In genomic region chr13:48625433-48626184, GRCm38 (mm10) we compare ENCODE assay signal across 8 mouse cellular contexts. TPM values are rescaled to one million over a fixed set of nuclear protein-coding genes. Genes with fewer than 3 reads are reported as not detected.
DNase-seq lines count a peak whose midpoint lies in the region; ATAC-seq and TF ChIP-seq lines count a peak whose summit lies in the region.

TSS of gene Ptpdc1 (minus strand) at chr13:48625664.

- H3K27me3 ChIP-seq in C2C12 (ENCODE audit: control insufficient read depth, insufficient read depth, insufficient read length) = no peaks in the 10 kb centered on the region
- peaks cover 33% of the 10 kb centered on the region for H3K27me3 ChIP-seq in erythroblast, embryonic 14.5 days (ENCODE audit: control insufficient read depth)
- peaks cover 6% of the 10 kb centered on the region; the same call in 1 of the 2 replicates for H3K27me3 ChIP-seq in heart, embryonic 10.5 days (ENCODE audit: insufficient read depth, poor library complexity, severe bottlenecking)
- H3K27me3 ChIP-seq in kidney, embryonic 14.5 days (ENCODE audit: control insufficient read depth, insufficient read depth, low read length) = no peaks in the 10 kb centered on the region
- no peaks in the 10 kb centered on the region for H3K27me3 ChIP-seq in limb, embryonic 14.5 days (ENCODE audit: control insufficient read depth, insufficient read depth, low read length)
- H3K27me3 ChIP-seq in midbrain, embryonic 16.5 days (ENCODE audit: control insufficient read depth, insufficient read depth, low read depth, low read length) = no peaks in the 10 kb centered on the region
- H3K27me3 ChIP-seq in spleen, adult 2 months (ENCODE audit: control insufficient read depth, insufficient read depth, low read length) = peaks cover 9% of the 10 kb centered on the region

- H3K79me2 ChIP-seq in C2C12 (ENCODE audit: control insufficient read depth, insufficient read depth) = no peaks in the 10 kb centered on the region

- peaks cover 2% of the 10 kb centered on the region for H3K79me3 ChIP-seq in C2C12 (ENCODE audit: low read depth)

- peak within 1 kb of the TSS; percentile 92 for H3K27ac ChIP-seq in heart, embryonic 10.5 days
- H3K27ac ChIP-seq in kidney, embryonic 14.5 days (ENCODE audit: low read depth, low read length) = peak within 1 kb of the TSS; percentile 61
- peak within 1 kb of the TSS; percentile 83 for H3K27ac ChIP-seq in limb, embryonic 14.5 days (replicated peaks; ENCODE audit: low read depth, low read length)
- H3K27ac ChIP-seq in midbrain, embryonic 16.5 days (ENCODE audit: low read length) = peak within 1 kb of the TSS; percentile 92
- peak within 1 kb of the TSS; percentile 23 for H3K27ac ChIP-seq in spleen, adult 2 months (ENCODE audit: insufficient read depth, low read length)

- peak; percentile 87 for DNase-seq in brain, embryonic 18.5 days (ENCODE audit: low read depth, low spot score)
- DNase-seq in heart, embryonic 10.5 days (ENCODE audit: low spot score) = peak; percentile 95
- peak; percentile 97 for DNase-seq in limb, embryonic 14.5 days (ENCODE audit: low spot score)
- peak; percentile 80 to 97 for DNase-seq in spleen, adult 2 months (ENCODE audit: low read depth in 1 of 2, low spot score in 2 of 2)

- H3K4me3 ChIP-seq in C2C12 (ENCODE audit: insufficient read depth, poor library complexity, severe bottlenecking) = peak within 1 kb of the TSS; percentile 40
- H3K4me3 ChIP-seq in erythroblast, embryonic 14.5 days (replicated peaks) = peak within 1 kb of the TSS; percentile 60
- peak within 1 kb of the TSS; percentile 79 for H3K4me3 ChIP-seq in heart, embryonic 10.5 days
- peak within 1 kb of the TSS; percentile 76 for H3K4me3 ChIP-seq in kidney, embryonic 14.5 days (ENCODE audit: low read length)
- peak within 1 kb of the TSS; percentile 78 for H3K4me3 ChIP-seq in limb, embryonic 14.5 days (replicated peaks; ENCODE audit: low read length)
- peak within 1 kb of the TSS; percentile 72 for H3K4me3 ChIP-seq in midbrain, embryonic 16.5 days (ENCODE audit: low read depth, low read length)
- H3K4me3 ChIP-seq in spleen, adult 2 months (ENCODE audit: extremely low read depth, insufficient read depth, insufficient read length) = peak within 1 kb of the TSS; percentile 76

- H3K4me2 ChIP-seq in kidney, embryonic 14.5 days (replicated peaks; ENCODE audit: low read depth, low read length) = peak within 1 kb of the TSS; percentile 85
- peak within 1 kb of the TSS; percentile 64 for H3K4me2 ChIP-seq in limb, embryonic 14.5 days (replicated peaks; ENCODE audit: low read depth, low read length, severe bottlenecking)
- H3K4me2 ChIP-seq in midbrain, embryonic 16.5 days (ENCODE audit: low read length) = peak within 1 kb of the TSS; percentile 80

- H3ac ChIP-seq in C2C12 (ENCODE audit: control insufficient read depth, insufficient read length, low read depth) = peak within 1 kb of the TSS; percentile 83

- 2% methylated on average over 76 of the region's 76 CpGs for WGBS in heart, embryonic 10.5 days
- WGBS in kidney, embryonic 14.5 days = 3% methylated on average over 56 of the region's 76 CpGs
- 2% methylated on average over 59 of the region's 76 CpGs for WGBS in limb, embryonic 14.5 days
- WGBS in midbrain, embryonic 16.5 days = under 1% methylated on average over 74 of the region's 76 CpGs
- WGBS in spleen, adult 2 months = 1% methylated on average over 76 of the region's 76 CpGs

- peak within 1 kb of the TSS; percentile 88 for H3K9ac ChIP-seq in kidney, embryonic 14.5 days (ENCODE audit: low read depth, low read length)
- H3K9ac ChIP-seq in limb, embryonic 14.5 days (ENCODE audit: low read depth, low read length, severe bottlenecking) = peak within 1 kb of the TSS; percentile 96
- H3K9ac ChIP-seq in midbrain, embryonic 16.5 days (ENCODE audit: low read depth, low read length) = peak within 1 kb of the TSS; percentile 96

- peaks cover 4% of the 10 kb centered on the region for H3K9me3 ChIP-seq in erythroblast, embryonic 14.5 days (ENCODE audit: control insufficient read depth, low read length)
- H3K9me3 ChIP-seq in heart, embryonic 10.5 days = no peaks in the 10 kb centered on the region
- no peaks in the 10 kb centered on the region for H3K9me3 ChIP-seq in kidney, embryonic 14.5 days (ENCODE audit: control insufficient read depth, low read length)
- no peaks in the 10 kb centered on the region for H3K9me3 ChIP-seq in limb, embryonic 14.5 days (ENCODE audit: control insufficient read depth, low read length)
- H3K9me3 ChIP-seq in midbrain, embryonic 16.5 days (replicated peaks; ENCODE audit: control insufficient read depth, low read length, poor library complexity, severe bottlenecking) = no peaks in the 10 kb centered on the region

- peak; percentile 99 for ATAC-seq in kidney, embryonic 14.5 days (ENCODE audit: low FRiP score, low TSS enrichment)
- ATAC-seq in limb, embryonic 14.5 days (ENCODE audit: low FRiP score, low read depth) = peak; percentile 100
- peak; percentile 99 for ATAC-seq in midbrain, embryonic 16.5 days

- TF ChIP-seq CTCF in C2C12 (IDR thresholded peaks at IDR 0.05; ENCODE audit: control insufficient read depth, insufficient read depth, insufficient read length) = no peak
- TF ChIP-seq CTCF in spleen, adult 2 months (IDR thresholded peaks at IDR 0.05; ENCODE audit: extremely low read depth, insufficient read depth, insufficient read length, insufficient replicate concordance) = no peak

- no peaks in the 10 kb centered on the region for H3K36me3 ChIP-seq in C2C12 (ENCODE audit: control insufficient read depth, insufficient read depth)
- H3K36me3 ChIP-seq in erythroblast, embryonic 14.5 days (ENCODE audit: control insufficient read depth) = no peaks in the 10 kb centered on the region
- H3K36me3 ChIP-seq in heart, embryonic 10.5 days = no peaks in the 10 kb centered on the region
- no peaks in the 10 kb centered on the region for H3K36me3 ChIP-seq in kidney, embryonic 14.5 days (ENCODE audit: control insufficient read depth, insufficient read depth, low read length)
- H3K36me3 ChIP-seq in limb, embryonic 14.5 days (ENCODE audit: control insufficient read depth, insufficient read depth, low read length) = no peaks in the 10 kb centered on the region
- H3K36me3 ChIP-seq in midbrain, embryonic 16.5 days (ENCODE audit: control insufficient read depth, insufficient read depth, low read length) = no peaks in the 10 kb centered on the region
- no peaks in the 10 kb centered on the region for H3K36me3 ChIP-seq in spleen, adult 2 months (ENCODE audit: control insufficient read depth, insufficient read depth, low read length)

- peaks cover 8% of the 10 kb centered on the region for H3K4me1 ChIP-seq in erythroblast, embryonic 14.5 days (ENCODE audit: control insufficient read depth)
- peaks cover 7% of the 10 kb centered on the region; the same call in 1 of the 2 replicates for H3K4me1 ChIP-seq in heart, embryonic 10.5 days
- H3K4me1 ChIP-seq in kidney, embryonic 14.5 days (ENCODE audit: control insufficient read depth, insufficient read depth, low read length) = no peaks in the 10 kb centered on the region
- H3K4me1 ChIP-seq in limb, embryonic 14.5 days (ENCODE audit: control insufficient read depth, insufficient read depth, low read length) = peaks cover 4% of the 10 kb centered on the region
- peaks cover 9% of the 10 kb centered on the region for H3K4me1 ChIP-seq in midbrain, embryonic 16.5 days (ENCODE audit: control insufficient read depth, insufficient read depth, low read length)
- peaks cover 3% of the 10 kb centered on the region; the same call in 1 of the 2 replicates for H3K4me1 ChIP-seq in spleen, adult 2 months (ENCODE audit: control insufficient read depth, insufficient read depth, insufficient read length)

- TF ChIP-seq POLR2A in limb, embryonic 14.5 days (IDR thresholded peaks at IDR 0.05; ENCODE audit: borderline replicate concordance, extremely low read depth, insufficient read depth, insufficient read length) = 0 out of 2 replicates have a peak, but pooled peaks have one; percentile 19
- no peak for TF ChIP-seq POLR2A in spleen, adult 2 months (IDR thresholded peaks at IDR 0.05; ENCODE audit: low read depth, low read length)

TF ChIP-seq in C2C12, 6 proteins besides CTCF, POLR2A, EP300 and RAD21:
- TF ChIP-seq MYOD1 (IDR thresholded peaks at IDR 0.05; ENCODE audit: control insufficient read depth, insufficient read length, low read depth) = no peak
- no peak for TF ChIP-seq FOSL1 (IDR thresholded peaks at IDR 0.05; ENCODE audit: insufficient read depth, low read length, poor library complexity, severe bottlenecking)
- peak; percentile 90 for TF ChIP-seq MAX (IDR thresholded peaks at IDR 0.05)
- no peak for TF ChIP-seq MYOG (IDR thresholded peaks at IDR 0.05; ENCODE audit: control insufficient read depth, extremely low read depth, insufficient read length)
- peak; percentile 88 for TF ChIP-seq USF1 (IDR thresholded peaks at IDR 0.05; ENCODE audit: low read depth)
- no peak for TF ChIP-seq CEBPB (IDR thresholded peaks at IDR 0.05; ENCODE audit: low read depth)

RNA-seq across cellular contexts. Expression of gene Ptpdc1, which starts in this region (rescaled TPM):
- polyA plus RNA-seq in C2C12 (2012; fragmentation: generic; extraction: Trizol) = 5.5 TPM
- polyA plus RNA-seq in erythroblast, embryonic 14.5 days (2012) = not detected in 2 replicates
- polyA plus RNA-seq in heart, embryonic 10.5 days (2016; fragmentation: Nextera tagmentation; extraction: Ambion mirVana) = 5.1 and 7.0 TPM in 2 replicates
- 6.5 and 15.0 TPM in 2 replicates for polyA plus RNA-seq in kidney, embryonic 14.5 days (2014; fragmentation: Nextera tagmentation; extraction: Ambion mirVana)
- polyA plus RNA-seq in limb, embryonic 14.5 days (2012; rRNA removed) = 16.3 and 16.7 TPM in 2 replicates
- polyA plus RNA-seq in limb, embryonic 14.5 days (2014; fragmentation: Nextera tagmentation; extraction: Ambion mirVana) = 20.2 and 21.3 TPM in 2 replicates
- 18.8 and 20.3 TPM in 2 replicates for polyA plus RNA-seq in midbrain, embryonic 16.5 days (2015; fragmentation: Nextera tagmentation; extraction: Ambion mirVana)
- 0.79 and 0.83 TPM in 2 replicates for polyA plus RNA-seq in spleen, adult 2 months (2012; rRNA removed)

Comparison
In these comparisons a context has a peak if more than half of its experiments do, and no peak if none do; other contexts are left out.
1. Peak in every context shown above with its lines: DNase-seq, ATAC-seq, H3K4me3 ChIP-seq and H3K27ac ChIP-seq.
2. Peak in DNase-seq, H3K4me3 ChIP-seq and H3K27ac ChIP-seq in spleen, adult 2 months; RNA of the gene not detected or under 1 TPM.
3. H3K27ac ChIP-seq: peak in every context shown above with its lines; median percentile 92 in heart, embryonic 10.5 days; 92 in midbrain, embryonic 16.5 days; 83 in limb, embryonic 14.5 days; 61 in kidney, embryonic 14.5 days; 23 in spleen, adult 2 months.